20 mouse cellular contexts compared by ENCODE assay signal in the genomic region with DNA sequence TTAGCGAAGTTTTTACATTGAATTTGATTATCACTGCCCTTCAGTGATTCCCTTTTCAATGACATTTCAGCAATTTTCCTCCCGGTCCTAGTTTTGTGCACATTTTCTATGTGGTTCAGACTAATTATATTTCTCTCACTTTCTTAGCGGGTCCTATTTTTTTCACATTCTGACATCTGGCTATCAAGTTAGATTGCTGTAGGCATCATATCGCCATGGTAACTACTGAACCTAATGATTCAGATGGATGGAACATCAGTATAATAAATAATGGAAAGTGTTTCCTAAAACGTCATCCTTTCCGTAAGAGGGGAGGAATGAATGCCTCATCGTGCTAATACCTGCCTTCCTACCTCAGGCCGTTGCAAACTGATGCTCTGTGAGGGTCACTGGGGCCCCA.
"Had no signal": no experiment of that assay in that cellular context is flagged by ENCODE, and none has a peak within 500 bp of the region (broad histone marks: within the 10 kb centered on the region; RNA-seq: fewer than 3 reads in every experiment).

No protein-coding gene starts in this region.

- ATAC-seq: intestine, postnatal 0 days; liver, postnatal 0 days; lung, postnatal 0 days had no signal

- H3K4me3 ChIP-seq: limb, embryonic 12.5 days; limb, embryonic 15.5 days; myocyte; neural tube, embryonic 13.5 days; stomach, embryonic 15.5 days had no signal

- H3K4me2 ChIP-seq: limb, embryonic 12.5 days; limb, embryonic 15.5 days; liver, embryonic 11.5 days; lung, embryonic 14.5 days; neural tube, embryonic 13.5 days; stomach, embryonic 15.5 days had no signal

- H3K4me1 ChIP-seq: limb, embryonic 12.5 days; limb, embryonic 15.5 days; neural tube, embryonic 13.5 days; stomach, embryonic 15.5 days had no signal

- H3K27ac ChIP-seq: kidney, postnatal 0 days; limb, embryonic 12.5 days; limb, embryonic 15.5 days; liver, embryonic 14.5 days; macrophage; neural tube, embryonic 13.5 days; stomach, embryonic 15.5 days had no signal

- DNase-seq: kidney, adult 2 months; kidney, postnatal 25 days; left cerebral cortex, postnatal 4 days; liver, postnatal 0 days; lung, embryonic 14.5 days; retina, postnatal 1 day; right cerebral cortex, postnatal 25 days; spleen, adult 18-20 months; thymus, postnatal 25 days had no signal

- H3K36me3 ChIP-seq: neural tube, embryonic 13.5 days; stomach, embryonic 15.5 days had no signal

- H3K9ac ChIP-seq: limb, embryonic 12.5 days; limb, embryonic 15.5 days; liver, embryonic 14.5 days; liver, postnatal 0 days; lung, embryonic 14.5 days; neural tube, embryonic 13.5 days; stomach, embryonic 15.5 days had no signal

- H3K27me3 ChIP-seq: limb, embryonic 12.5 days; limb, embryonic 15.5 days; neural tube, embryonic 13.5 days; stomach, embryonic 15.5 days had no signal

- H3K9me3 ChIP-seq: limb, embryonic 12.5 days; limb, embryonic 15.5 days; neural tube, embryonic 13.5 days; stomach, embryonic 15.5 days had no signal
